Mouse (Mus musculus): Measurements from ENCODE around the gene Atxn2. TPM values are rescaled to one million over a fixed set of nuclear protein-coding genes. Genes with fewer than 3 reads are reported as not detected.

Atxn2 gene
- polyA plus RNA-seq, 1 experiment, result not detected

GRCm38 (mm10) chr5:121831002-121831601, 120.0 kb downstream of the Atxn2 start:
- Histone ChIP-seq H3K4me3 (ENCODE audit: insufficient read depth, low read depth, low read length) (no peak overlapping the region), H3K4me1 (ENCODE audit: control insufficient read depth, insufficient read depth, low read length) (peaks cover 47% of the 10 kb centered on the region), H3K27ac (ENCODE audit: insufficient read depth, low read depth, low read length) (no peak overlapping the region)
- WGBS, result 95% methylated on average over 6 of the region's 6 CpGs
- TF ChIP-seq CTCF (IDR thresholded peaks at IDR 0.05; ENCODE audit: insufficient read depth, low read depth, low read length), result no peak
- TF ChIP-seq POLR2A (IDR thresholded peaks at IDR 0.05; ENCODE audit: insufficient read depth, low read depth, low read length), result no peak

- H3K4me1 ChIP-seq (ENCODE audit: control insufficient read depth, insufficient read depth, low read length), result peaks cover 54% of the 10 kb centered on the region
- no peak overlapping the region for H3K27ac ChIP-seq (ENCODE audit: insufficient read depth, low read depth, low read length)
- WGBS, result 68% methylated on average over 6 of the region's 6 CpGs
- TF ChIP-seq CTCF (IDR thresholded peaks at IDR 0.05; ENCODE audit: insufficient read depth, low read depth, low read length), result no peak
- no peak for TF ChIP-seq POLR2A (IDR thresholded peaks at IDR 0.05; ENCODE audit: insufficient read depth, low read depth, low read length)
- H3K4me3 ChIP-seq (ENCODE audit: insufficient read depth, low read depth, low read length), result no peak overlapping the region
These were observed 121.4 kb downstream of the Atxn2 start for GRCm38 (mm10) chr5:121832376-121833155.

- no peak overlapping the region for H3K27ac ChIP-seq (ENCODE audit: insufficient read depth, low read depth, low read length)
- H3K4me1 ChIP-seq (ENCODE audit: control insufficient read depth, insufficient read depth, low read length), result peaks cover 59% of the 10 kb centered on the region
- 95% methylated on average over 2 of the region's 2 CpGs for WGBS
- TF ChIP-seq POLR2A (IDR thresholded peaks at IDR 0.05; ENCODE audit: insufficient read depth, low read depth, low read length) (no peak), CTCF (IDR thresholded peaks at IDR 0.05; ENCODE audit: insufficient read depth, low read depth, low read length) (no peak)
- no peak overlapping the region for H3K4me3 ChIP-seq (ENCODE audit: insufficient read depth, low read depth, low read length)
These were observed 122.0 kb downstream of the Atxn2 start for GRCm38 (mm10) chr5:121833159-121833558.

- 57% methylated on average over 10 of the region's 10 CpGs for WGBS
- Histone ChIP-seq H3K4me1 (ENCODE audit: control insufficient read depth, insufficient read depth, low read length) (peaks cover 59% of the 10 kb centered on the region), H3K4me3 (ENCODE audit: insufficient read depth, low read depth, low read length) (0 out of 2 replicates have a peak overlapping the region, but pooled peaks have one; percentile 5), H3K27ac (ENCODE audit: insufficient read depth, low read depth, low read length) (no peak overlapping the region)
- TF ChIP-seq POLR2A (IDR thresholded peaks at IDR 0.05; ENCODE audit: insufficient read depth, low read depth, low read length) (no peak), CTCF (IDR thresholded peaks at IDR 0.05; ENCODE audit: insufficient read depth, low read depth, low read length) (no peak)
These were observed 122.6 kb downstream of the Atxn2 start for GRCm38 (mm10) chr5:121833572-121834240.

GRCm38 (mm10) chr5:121834241-121834606, 123.1 kb downstream of the Atxn2 start:
- Histone ChIP-seq H3K4me3 (ENCODE audit: insufficient read depth, low read depth, low read length) (0 out of 2 replicates have a peak overlapping the region, but pooled peaks have one; percentile 5), H3K27ac (ENCODE audit: insufficient read depth, low read depth, low read length) (no peak overlapping the region), H3K4me1 (ENCODE audit: control insufficient read depth, insufficient read depth, low read length) (peaks cover 57% of the 10 kb centered on the region)
- no peak for TF ChIP-seq POLR2A (IDR thresholded peaks at IDR 0.05; ENCODE audit: insufficient read depth, low read depth, low read length)
- no peak for TF ChIP-seq CTCF (IDR thresholded peaks at IDR 0.05; ENCODE audit: insufficient read depth, low read depth, low read length)
- WGBS, result 79% methylated on average over 7 of the region's 7 CpGs

GRCm38 (mm10) chr5:121834991-121835747, 124.0 kb downstream of the Atxn2 start:
- peak overlapping the region; percentile 89 for H3K4me3 ChIP-seq (ENCODE audit: insufficient read depth, low read depth, low read length)
- no peak overlapping the region for H3K27ac ChIP-seq (ENCODE audit: insufficient read depth, low read depth, low read length)
- peaks cover 57% of the 10 kb centered on the region for H3K4me1 ChIP-seq (ENCODE audit: control insufficient read depth, insufficient read depth, low read length)
- 53% methylated on average over 12 of the region's 12 CpGs for WGBS
- TF ChIP-seq POLR2A (IDR thresholded peaks at IDR 0.05; ENCODE audit: insufficient read depth, low read depth, low read length) (no peak), CTCF (IDR thresholded peaks at IDR 0.05; ENCODE audit: insufficient read depth, low read depth, low read length) (no peak)

- Histone ChIP-seq H3K4me1 (ENCODE audit: control insufficient read depth, insufficient read depth, low read length) (peaks cover 57% of the 10 kb centered on the region), H3K4me3 (ENCODE audit: insufficient read depth, low read depth, low read length) (peak overlapping the region; percentile 89), H3K27ac (ENCODE audit: insufficient read depth, low read depth, low read length) (peak overlapping the region; percentile 38; the same call in 1 of the 2 replicates)
- TF ChIP-seq POLR2A (IDR thresholded peaks at IDR 0.05; ENCODE audit: insufficient read depth, low read depth, low read length) (no peak), CTCF (IDR thresholded peaks at IDR 0.05; ENCODE audit: insufficient read depth, low read depth, low read length) (no peak)
- under 1% methylated on average over 51 of the region's 51 CpGs for WGBS
These were observed 125.0 kb downstream of the Atxn2 start for GRCm38 (mm10) chr5:121835949-121836691.
